Mouse (Mus musculus): Measurements from ENCODE around the gene Them7.

Gene Them7

DNA sequence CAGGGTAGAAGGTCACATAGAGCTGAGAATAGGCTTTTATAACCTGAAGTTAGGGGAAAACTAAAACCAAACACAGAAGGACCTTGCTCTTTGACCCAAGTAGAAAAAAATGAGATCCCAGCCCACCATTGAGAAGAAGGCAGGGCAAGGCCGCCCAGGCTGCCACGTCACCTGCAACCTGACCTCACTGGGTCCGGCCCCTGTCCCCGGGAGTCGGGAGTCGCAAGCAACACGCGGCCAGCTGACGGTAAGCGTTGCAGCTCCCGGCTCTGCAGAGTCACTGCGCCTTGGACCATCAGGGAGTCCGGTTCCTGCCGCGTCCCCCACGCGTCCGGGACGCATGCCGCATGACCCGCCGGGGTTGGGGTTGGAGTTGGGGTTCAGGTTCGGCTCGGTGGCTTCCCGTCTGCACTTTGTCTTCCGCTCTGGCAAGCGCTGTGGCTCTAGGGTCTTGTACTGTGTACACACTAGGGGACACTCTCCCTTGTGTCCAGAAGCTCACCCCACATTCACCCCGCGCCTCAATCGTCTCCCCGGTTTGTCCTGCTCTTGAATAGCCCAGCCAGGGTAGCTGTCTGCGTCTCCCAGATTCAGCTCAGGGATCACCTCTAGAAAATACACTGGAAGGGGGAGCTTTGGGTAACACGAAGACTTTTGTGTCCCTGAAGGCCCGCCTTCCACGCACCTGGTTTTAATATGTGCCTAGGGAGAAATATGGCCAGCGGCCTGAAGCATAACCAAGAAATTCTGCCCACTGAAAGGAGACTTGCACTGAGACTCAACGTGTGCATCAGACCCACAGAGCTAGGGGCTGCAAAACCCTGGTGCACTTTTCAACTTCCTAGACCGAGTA is at the start of gene Them7:
Gene Them7, plus strand, starts transcription at position 187 of the 853 bp plus-strand sequence.
- DNase-seq (ENCODE audit: low spot score in 2 of 2) = peak in 1 of 2 experiments; percentile 63

DNA sequence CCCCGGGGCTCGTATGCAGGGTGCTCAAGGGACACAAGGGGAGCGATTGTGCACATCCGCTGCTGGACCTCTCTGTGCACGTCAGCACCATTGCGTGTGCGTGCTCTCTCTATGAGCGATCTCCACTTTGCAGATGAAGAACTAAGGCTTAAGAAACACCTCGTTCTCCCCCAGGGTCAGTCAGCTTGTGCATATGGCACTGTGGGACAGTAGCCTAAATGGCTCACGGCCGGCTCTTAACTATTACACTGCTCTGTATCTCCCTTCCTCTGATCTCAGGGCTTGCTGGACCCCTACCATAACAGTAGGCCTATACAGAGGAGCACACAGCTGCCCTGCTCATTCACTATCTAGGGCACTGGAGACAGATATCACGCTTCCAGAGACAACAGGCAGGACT is 45.2 kb upstream of the Them7 start:
- no peak for DNase-seq (ENCODE audit: low spot score in 2 of 2)

DNA sequence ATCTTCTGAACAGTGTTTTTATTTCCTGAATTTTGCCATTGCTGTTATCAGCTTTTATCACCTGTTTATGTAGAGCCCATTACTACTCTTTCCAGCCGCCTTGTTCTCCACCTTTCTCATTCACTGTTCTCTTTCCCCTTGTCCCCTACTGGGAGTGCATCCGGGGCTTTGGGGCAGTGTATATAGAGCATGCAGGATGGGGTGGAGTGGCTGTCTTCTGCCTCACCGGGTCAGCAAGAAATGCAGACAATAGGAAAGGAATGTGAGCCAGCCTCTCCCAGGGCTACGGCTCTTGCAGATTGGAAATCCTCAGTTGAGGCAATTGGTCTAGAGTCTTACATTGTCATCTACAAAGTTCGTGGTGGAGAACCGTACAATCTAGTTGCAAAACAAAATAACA is 41.6 kb upstream of the Them7 start:
- no peak for DNase-seq (ENCODE audit: low spot score in 2 of 2)

DNA sequence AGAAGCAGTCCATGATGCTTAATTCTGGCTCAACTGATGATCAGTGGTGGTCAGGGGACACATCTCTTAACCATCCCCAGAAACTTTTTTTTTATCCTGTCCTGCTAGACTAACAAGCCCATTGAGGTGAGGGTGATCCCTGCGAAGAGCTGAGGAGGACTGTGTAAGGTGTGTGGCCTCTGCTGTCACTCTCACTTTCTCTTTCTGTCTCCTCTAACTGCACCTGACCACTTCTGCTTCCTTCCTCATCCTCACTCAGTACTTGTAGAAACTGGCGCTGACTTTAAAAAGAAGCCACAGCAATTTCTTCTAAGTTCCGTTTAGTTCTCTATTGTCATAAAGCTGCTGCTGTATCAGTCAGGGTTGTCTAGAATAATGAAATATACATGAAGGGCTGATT is 39.0 kb upstream of the Them7 start:
- no peak for DNase-seq (ENCODE audit: low spot score in 2 of 2)

DNA sequence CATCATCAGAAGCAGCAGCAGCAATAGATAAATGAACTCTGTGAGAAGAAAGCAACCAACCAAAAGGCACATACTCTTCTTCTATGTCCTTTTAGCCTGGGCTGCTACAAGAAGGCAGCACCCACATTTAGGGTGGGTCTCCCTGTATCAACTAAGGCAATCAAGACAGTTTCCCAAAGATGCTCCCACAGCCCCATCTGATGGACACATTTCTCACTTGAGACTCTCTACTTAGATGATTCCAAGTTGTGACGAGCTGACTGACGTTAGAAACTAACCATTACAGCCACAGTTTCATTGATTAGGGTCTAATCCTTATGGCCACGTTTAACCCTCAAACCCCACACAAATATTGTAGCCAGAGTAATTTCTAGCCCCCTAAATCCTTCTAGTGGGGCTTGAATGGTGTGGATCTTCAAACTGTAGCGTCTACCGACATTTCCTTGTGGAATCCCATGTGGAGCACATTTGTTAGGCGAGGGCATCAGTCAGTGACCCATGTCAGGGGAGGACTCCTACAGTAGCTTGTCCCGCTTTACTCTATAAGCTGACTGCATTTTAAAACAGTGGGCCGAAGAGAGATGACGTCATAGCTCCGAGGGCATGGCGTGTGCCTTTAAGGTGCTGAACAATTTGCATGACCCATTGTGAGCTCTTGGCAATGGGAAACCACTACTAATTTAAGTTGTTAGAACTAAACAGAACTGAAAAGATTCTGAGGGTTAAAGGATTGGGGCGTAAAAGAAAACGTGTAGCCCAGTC is 38.2 kb upstream of the Them7 start:
- DNase-seq (ENCODE audit: low spot score in 2 of 2) = no peak

DNA sequence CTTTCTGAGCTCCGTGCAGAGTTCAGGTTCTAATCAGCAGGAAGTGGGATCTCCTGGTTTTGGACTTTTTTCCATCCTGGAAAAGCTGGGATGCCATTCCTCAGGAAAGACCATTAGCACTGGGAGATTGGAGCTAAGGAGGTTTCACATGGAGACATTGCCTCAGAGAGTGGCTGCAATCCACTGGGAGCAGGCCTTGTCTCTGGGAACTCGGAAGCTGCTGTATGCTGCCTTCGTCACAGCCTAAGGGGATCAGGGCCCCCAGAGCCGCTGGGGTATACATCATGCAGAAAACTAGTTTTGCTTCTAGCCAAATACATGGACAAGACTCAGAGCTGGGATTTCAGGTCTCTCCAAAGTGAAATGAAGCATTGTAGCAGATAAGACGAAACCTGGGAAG is 37.5 kb upstream of the Them7 start:
- DNase-seq (ENCODE audit: low spot score in 2 of 2) = no peak

DNA sequence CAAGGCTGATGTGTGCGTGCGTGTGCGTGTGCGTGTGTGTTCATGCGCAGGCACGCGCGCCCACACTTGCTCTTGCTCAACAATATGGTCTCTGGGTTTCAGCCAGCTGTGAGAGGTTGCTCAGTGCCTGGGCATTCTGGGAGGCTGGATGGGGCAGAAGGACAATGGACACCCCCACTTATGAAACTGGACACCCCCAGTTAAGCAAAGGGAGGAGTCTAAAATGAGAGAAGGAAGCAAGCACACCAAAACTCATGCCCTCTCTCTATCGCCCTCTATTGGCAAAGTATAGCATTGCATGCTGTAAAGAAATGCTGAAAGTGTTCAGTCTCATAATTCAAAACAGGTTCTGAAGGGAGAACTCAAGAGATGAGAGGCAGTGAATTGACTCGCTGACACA is 35.9 kb upstream of the Them7 start:
- DNase-seq (ENCODE audit: low spot score in 2 of 2) = no peak

DNA sequence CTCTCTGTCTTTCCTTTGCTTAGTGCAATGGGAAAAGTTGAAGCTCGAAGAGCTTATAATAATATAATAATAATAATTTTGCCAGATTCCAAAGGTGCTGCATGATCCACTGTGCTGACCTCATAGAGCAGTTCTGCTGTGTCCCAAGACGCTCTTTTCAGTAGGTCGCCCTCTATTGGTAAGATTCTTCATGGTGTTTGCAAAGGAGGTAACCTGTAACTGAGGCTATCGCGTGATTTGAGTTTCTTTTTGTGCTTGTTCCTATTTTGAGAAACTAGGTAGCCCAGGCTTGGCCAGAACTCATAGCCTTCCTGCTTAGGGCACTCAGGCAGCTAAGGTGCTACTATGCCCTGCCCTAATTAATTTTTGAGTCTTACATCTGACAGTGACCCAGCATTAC is 34.8 kb upstream of the Them7 start:
- no peak for DNase-seq (ENCODE audit: low spot score in 2 of 2)

DNA sequence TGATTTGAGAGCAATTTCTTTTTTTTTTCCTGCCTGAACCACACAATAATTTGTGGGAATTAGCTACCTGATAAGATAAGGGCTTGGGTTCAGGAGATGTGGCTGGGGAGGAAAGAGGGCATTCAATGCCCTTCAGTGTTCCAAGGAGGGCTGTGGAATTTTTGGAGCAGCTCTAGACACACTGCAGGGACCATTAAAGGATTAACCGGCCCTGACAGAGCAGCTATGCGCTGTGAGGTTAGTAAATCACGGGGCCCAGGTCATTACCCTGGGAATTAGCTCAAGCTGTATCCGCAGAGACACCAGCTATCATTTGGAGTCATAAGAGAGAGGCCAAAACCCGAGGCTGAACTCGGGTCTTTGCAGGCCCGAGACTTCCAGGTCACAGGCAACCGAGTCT is 24.0 kb upstream of the Them7 start:
- no peak for DNase-seq (ENCODE audit: low spot score in 2 of 2)

DNA sequence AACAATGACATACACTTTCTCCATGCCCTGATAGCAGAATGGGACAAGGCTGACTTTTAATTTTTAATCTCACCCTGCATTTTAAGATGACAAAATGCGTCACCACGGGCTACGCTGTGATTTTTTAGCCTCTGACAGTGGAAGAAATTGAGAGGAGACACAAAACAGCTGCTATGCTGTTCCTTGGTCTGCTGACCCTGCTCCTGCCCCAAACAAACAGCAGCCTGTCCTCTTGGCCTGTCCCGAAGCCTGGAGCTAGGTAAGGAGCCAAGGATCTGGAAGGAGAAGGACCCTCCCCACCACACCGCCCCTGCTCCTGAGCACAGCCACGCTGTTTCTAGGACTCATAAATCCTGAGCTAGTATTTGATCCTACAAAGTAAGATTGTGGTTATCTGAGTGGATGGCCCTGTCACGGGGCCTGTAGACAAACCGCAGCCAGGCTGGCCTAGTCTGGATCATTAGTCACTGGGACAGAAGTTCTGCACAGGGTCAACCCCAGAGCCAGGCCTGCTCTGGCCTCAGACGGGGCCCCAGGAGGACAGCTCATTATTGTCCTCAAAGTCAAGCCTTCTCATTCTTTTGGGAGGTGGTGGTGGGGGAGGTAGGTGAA is 17.5 kb upstream of the Them7 start:
- no peak for DNase-seq (ENCODE audit: low spot score in 2 of 2)

DNA sequence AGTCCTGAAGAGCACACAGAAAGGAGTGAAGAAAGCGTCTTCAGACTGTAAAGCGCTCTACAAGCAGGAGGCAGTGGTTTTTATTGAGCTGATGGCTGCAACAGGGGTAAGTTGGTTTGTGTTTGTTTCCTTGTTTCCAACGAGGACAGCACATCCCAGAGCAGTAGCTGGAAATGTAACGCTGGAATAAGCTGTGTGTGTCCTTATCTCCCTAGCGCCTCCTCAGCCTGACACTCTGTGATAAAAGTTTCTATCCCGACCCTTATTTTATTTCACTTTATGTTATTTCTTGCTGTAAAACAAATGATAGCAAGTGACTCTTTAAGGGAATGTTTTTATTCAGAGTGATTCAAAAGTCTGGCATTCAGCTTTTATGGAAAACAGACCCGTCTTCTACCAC is 11.3 kb upstream of the Them7 start:
- DNase-seq (ENCODE audit: low spot score in 2 of 2) = no peak

DNA sequence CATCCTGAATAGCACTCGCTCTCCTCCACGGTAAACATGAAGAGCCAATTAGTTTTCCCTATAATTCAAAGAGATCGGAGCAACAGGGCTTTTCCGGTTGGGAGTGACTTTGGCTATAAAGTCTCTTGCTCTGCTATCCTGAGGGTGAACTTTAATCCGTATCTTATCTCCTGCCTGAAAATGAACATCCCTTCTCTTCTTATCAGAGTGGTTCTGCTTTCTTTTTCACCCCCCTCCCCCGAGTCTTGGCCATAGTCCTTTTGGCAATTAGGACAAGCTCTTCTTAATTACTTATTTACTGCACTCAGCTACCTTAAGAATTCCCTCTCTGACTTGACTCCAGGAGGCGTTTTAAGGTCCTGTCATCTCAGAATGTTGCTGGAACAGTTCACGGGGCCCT is 8.2 kb upstream of the Them7 start:
- DNase-seq (ENCODE audit: low spot score in 2 of 2) = no peak

DNA sequence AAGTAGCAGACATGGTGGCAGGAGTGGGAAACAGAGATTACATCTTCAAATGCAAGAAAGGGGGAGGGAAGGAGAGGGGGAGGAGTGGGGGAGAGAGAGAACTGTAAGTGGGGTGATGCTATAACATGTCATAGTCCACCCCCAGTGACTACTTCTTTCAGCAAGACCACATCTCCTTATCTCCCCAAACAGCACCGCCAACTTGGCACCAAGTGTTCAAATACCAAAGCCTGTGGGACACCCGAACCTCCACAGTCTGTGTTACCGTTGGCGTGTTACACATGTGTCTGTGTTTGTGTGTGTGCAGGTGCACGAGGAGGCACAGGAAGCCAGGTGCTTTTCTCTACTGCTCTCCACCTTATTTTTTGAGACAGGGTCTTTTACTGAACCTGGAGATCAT is 4.9 kb upstream of the Them7 start:
- no peak for DNase-seq (ENCODE audit: low spot score in 2 of 2)

DNA sequence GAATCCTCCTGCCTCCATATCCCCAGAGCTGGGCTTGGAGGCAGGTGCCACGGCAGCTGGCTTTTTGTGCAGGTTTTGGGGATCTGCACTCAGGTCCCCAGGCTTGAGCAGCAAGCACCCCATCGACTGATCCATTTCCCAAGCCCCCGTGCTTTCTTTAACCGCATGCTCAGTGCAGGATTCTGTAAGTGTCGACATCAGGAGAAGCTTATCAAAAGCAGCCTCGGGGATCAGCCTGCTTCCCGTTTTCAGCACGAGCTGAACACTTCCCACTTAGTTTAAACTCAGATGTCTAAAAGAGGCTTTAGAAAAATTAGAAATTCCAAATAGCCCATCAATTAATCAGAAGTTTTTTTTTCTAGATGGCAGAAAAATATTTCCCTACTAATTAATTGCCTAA is 4.5 kb upstream of the Them7 start:
- no peak for DNase-seq (ENCODE audit: low spot score in 2 of 2)

DNA sequence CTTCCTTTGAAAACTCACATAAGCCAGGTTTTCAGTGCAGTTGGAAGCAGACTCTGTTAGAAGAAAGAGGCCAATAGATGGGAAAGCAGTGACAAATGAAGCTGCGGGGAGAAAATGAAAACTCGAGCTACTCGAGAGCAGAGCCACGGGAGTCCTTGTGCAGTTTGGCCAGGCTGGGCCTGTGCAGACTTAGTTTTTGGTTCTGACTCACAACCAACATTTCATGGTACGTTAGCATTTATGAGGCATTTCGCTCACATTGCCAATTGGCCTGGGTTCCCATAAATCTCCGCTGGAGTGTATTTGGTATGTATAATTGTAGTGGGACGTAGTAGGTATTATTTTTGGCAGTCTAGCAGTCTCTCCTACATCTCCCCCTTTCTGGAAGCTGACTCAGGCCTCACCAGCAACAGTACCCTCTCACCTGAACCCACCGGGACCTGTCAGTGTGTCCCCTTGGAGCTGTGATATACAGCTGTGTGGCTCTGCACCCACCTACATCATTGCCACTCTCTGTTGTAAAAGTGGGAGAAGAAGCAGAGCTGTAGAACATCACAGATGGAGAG is 3.3 kb upstream of the Them7 start:
- DNase-seq (ENCODE audit: low spot score in 2 of 2) = no peak

DNA sequence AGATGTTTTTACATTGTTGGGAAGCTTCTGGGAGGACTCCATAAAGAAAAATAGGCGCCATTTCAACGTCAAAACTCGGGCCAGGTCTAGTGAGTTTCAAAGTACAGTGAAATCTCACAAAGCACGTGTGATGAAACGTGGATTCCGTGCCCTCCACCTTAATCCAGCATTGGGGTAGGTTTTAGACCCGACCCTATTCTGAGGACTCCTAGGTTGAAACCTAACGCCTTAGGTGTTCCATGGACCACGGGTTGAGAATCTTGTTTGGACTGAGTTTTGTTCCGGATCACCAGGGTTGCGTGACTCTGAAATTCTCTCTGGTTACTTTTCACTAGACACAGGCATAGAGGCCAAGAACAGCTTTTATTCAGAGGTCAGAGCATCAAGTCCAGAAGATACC is 514 bp upstream of the Them7 start:
- DNase-seq (ENCODE audit: low spot score in 2 of 2) = no peak

DNA sequence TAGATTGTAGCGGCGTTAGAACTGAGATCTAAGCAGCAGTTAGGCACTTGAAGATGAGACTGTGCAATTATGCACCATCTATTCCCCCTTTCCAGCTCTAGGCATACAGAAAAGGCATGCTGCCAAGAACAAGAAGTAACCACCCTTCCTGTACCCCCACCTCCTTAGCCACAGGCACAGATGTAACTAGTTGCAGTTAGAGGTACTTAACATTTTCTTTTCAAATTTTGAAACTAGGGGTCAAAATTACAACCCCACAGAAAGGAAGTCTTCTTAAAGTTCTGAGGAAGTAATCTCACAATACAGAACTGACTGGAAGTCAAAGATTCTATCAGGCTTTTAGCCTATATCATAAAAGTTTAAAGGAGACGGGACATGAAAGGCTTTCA is 861 bp downstream of the Them7 start:
- no peak for DNase-seq (ENCODE audit: low spot score in 2 of 2)

DNA sequence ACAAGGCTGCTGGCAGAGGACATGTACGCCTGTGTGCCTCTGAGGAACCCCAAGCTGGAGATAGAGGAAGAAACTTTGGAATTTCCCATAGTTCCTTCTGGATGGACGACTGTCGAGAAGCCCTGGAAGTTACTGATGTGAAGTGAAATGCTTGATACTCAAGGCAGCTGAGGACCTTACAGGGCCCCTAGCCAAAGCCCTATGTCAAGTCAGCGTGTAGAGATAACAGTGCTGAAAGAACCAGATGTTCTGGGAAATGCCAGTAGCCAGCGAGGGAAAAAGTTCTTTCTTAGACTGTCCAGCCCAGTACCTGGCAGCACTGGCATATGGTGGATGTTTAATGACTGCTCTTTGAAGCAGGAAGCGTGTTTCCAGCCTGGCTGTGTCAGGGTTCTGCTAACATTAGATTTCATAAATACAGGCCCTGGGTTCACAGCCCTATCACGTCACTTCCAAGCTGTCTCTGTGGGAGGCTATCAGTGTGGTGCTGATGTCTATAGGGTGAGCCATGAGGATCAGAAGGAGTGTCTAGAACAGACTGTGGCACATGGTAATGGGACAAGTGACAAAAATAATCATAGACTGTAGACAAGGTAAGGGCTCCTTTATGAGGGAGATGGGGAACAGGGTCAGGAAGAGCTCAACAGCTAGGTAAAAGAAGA is 2.3 kb downstream of the Them7 start:
- no peak for DNase-seq (ENCODE audit: low spot score in 2 of 2)

DNA sequence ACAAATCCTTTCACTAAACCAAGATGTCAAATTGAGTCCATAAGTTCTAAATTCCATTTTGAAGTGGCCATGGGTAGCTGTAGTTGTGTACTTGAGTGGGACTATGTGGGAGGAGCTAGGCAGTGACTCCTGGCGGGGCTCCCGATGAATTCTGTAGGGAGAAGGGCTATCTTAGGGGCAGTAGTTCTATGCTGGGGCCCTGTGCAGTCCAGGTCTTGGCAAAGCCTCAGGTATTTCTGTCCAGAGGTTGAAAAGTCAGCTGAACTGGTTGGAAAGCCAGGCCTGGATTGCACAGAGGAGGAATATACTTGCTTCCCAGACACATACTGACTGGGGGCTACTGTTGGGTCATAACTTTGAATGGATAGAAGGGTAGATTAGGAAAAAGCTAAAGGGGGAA is 4.3 kb downstream of the Them7 start:
- DNase-seq (ENCODE audit: low spot score in 2 of 2) = peak in 1 of 2 experiments; percentile 35

DNA sequence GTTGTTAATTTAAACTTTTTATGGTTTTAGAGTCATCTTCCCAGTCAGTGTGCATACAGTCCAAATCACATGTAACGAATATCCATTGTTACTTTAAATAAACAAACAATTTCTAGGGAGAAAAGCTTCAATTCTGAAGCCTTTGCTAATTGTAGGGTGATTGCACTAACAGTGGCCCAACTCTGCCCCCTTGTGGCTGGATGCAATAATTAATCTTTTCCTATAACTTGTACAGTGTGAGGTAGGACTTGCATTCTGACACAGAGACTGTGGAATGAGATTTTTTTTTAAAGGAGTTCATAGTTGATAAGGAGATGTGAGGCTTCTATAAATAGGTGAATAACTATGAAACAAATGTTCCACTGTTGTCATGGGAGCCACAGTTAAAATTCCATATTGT is 6.2 kb downstream of the Them7 start:
- peak in 1 of 2 experiments; percentile 69 for DNase-seq (ENCODE audit: low spot score in 2 of 2)

DNA sequence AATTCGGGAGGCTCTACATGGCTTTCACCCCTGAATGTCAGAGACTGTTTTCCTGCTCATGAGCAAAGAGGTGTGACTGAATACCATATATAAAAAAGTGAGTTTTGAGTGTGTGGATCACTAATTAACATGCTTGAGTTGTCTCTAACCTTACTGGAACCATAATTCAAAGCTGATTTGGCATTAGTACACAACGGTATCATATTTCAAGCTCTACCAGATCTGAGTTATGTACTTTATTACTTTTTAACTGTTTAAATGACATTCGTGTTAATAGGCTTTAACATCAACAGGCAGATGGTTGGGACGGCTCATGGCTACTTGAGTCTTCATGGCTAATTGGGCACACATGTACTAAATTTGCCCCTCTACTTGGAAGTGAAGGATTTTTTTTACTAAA is 8.3 kb downstream of the Them7 start:
- DNase-seq (ENCODE audit: low spot score in 2 of 2) = no peak

DNA sequence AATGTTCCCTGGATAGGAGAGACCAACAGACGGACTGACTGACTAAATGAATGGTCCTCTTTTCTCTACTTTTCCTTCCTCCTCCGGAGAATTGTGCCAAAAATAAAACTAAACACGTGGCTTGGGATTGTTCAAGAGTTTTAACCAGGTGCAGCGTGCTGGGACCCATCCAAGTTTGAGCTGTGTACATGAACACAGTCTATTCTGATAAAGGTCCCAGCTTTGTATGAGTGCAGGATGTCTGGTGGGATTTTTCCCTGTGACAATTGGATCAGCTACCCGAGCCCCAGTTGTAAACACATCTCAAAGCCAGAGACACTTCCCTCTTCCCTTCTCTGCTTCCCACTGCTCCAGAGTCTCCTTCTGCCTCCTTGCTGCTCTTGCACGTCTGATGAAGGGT is 10.2 kb downstream of the Them7 start:
- no peak for DNase-seq (ENCODE audit: low spot score in 2 of 2)

Data from urinary bladder, postnatal 4 days (tissue).